Mouse (Mus musculus) bone marrow macrophage, adult 2 months (primary cell): ENCODE measurements around the gene Nudt8.

Experiments
- CTCF ChIP-seq: IDR thresholded peaks from 2 replicates; pipeline ENCODE4 v1.5.1; 2012; ENCODE audit warnings: low read depth, mild to moderate bottlenecking, low read length, moderate library complexity
- POLR2A ChIP-seq: IDR thresholded peaks from 2 replicates; pipeline ENCODE4 v1.6.1; 2012; ENCODE audit warnings: mild to moderate bottlenecking, low read depth, low read length, borderline replicate concordance

- TF ChIP-seq CTCF (no peak), POLR2A (no peak)
Measured at GRCm38 (mm10) chr19:4027576-4027975, 27.2 kb downstream of the Nudt8 start.
